Mouse (Mus musculus): ENCODE results near the gene St5. TPM values are rescaled to one million over a fixed set of nuclear protein-coding genes. Genes with fewer than 3 reads are reported as not detected.

Gene St5
- polyA plus RNA-seq, 1 experiment from 2014 or later: 46.3 TPM

GRCm38 (mm10) chr7:109694576-109695338, 8.6 kb downstream of the St5 start:
- ATAC-seq (ENCODE audit: insufficient number of reproducible peaks, low FRiP score, low TSS enrichment, low read depth): no peak
- H3K4me3 ChIP-seq: no peak overlapping the region
- no peaks in the 10 kb centered on the region for H3K36me3 ChIP-seq
- no peaks in the 10 kb centered on the region for H3K9me3 ChIP-seq
- no peaks in the 10 kb centered on the region for H3K27me3 ChIP-seq
- WGBS: 78% methylated on average over 13 of the region's 13 CpGs
- H3K4me2 ChIP-seq: no peak overlapping the region
- no peaks in the 10 kb centered on the region for H3K4me1 ChIP-seq
- H3K9ac ChIP-seq: no peak overlapping the region
- no peak overlapping the region for H3K27ac ChIP-seq

- no peaks in the 10 kb centered on the region for H3K27me3 ChIP-seq
- no peaks in the 10 kb centered on the region for H3K9me3 ChIP-seq
- H3K4me2 ChIP-seq: no peak overlapping the region
- H3K27ac ChIP-seq: no peak overlapping the region
- no peaks in the 10 kb centered on the region for H3K4me1 ChIP-seq
- H3K4me3 ChIP-seq: no peak overlapping the region
- no peaks in the 10 kb centered on the region for H3K36me3 ChIP-seq
- WGBS: 85% methylated on average over 5 of the region's 5 CpGs
- H3K9ac ChIP-seq: no peak overlapping the region
- no peak for ATAC-seq (ENCODE audit: insufficient number of reproducible peaks, low FRiP score, low TSS enrichment, low read depth)
Measured at GRCm38 (mm10) chr7:109690961-109691360, 12.4 kb downstream of the St5 start.

- Histone ChIP-seq H3K4me1 (no peaks in the 10 kb centered on the region), H3K27ac (no peak overlapping the region), H3K4me2 (no peak overlapping the region), H3K36me3 (no peaks in the 10 kb centered on the region), H3K4me3 (no peak overlapping the region), H3K27me3 (no peaks in the 10 kb centered on the region), H3K9me3 (no peaks in the 10 kb centered on the region), H3K9ac (no peak overlapping the region)
- 88% methylated on average over 3 of the region's 3 CpGs for WGBS
- no peak for ATAC-seq (ENCODE audit: insufficient number of reproducible peaks, low FRiP score, low TSS enrichment, low read depth)
Measured at GRCm38 (mm10) chr7:109690101-109690500, 13.3 kb downstream of the St5 start.

- Histone ChIP-seq H3K9ac (no peak overlapping the region), H3K4me3 (no peak overlapping the region), H3K4me1 (no peaks in the 10 kb centered on the region), H3K4me2 (no peak overlapping the region), H3K36me3 (no peaks in the 10 kb centered on the region), H3K9me3 (no peaks in the 10 kb centered on the region), H3K27ac (no peak overlapping the region), H3K27me3 (no peaks in the 10 kb centered on the region)
- WGBS: 42% methylated on average over 9 of the region's 9 CpGs
- ATAC-seq (ENCODE audit: insufficient number of reproducible peaks, low FRiP score, low TSS enrichment, low read depth): no peak
Measured at GRCm38 (mm10) chr7:109686585-109687128, 16.7 kb downstream of the St5 start.

- no peaks in the 10 kb centered on the region for H3K4me1 ChIP-seq
- no peak overlapping the region for H3K9ac ChIP-seq
- H3K4me3 ChIP-seq: no peak overlapping the region
- no peak for ATAC-seq (ENCODE audit: insufficient number of reproducible peaks, low FRiP score, low TSS enrichment, low read depth)
- WGBS: 91% methylated on average over 1 of the region's 1 CpGs
- H3K27me3 ChIP-seq: no peaks in the 10 kb centered on the region
- H3K9me3 ChIP-seq: no peaks in the 10 kb centered on the region
- H3K27ac ChIP-seq: no peak overlapping the region
- H3K36me3 ChIP-seq: no peaks in the 10 kb centered on the region
- no peak overlapping the region for H3K4me2 ChIP-seq
Measured at GRCm38 (mm10) chr7:109680879-109681278, 22.5 kb downstream of the St5 start.

GRCm38 (mm10) chr7:109680284-109680683, 23.1 kb downstream of the St5 start:
- Histone ChIP-seq H3K4me1 (no peaks in the 10 kb centered on the region), H3K27ac (no peak overlapping the region), H3K9ac (no peak overlapping the region), H3K4me2 (no peak overlapping the region), H3K9me3 (no peaks in the 10 kb centered on the region), H3K4me3 (no peak overlapping the region), H3K36me3 (no peaks in the 10 kb centered on the region), H3K27me3 (no peaks in the 10 kb centered on the region)
- 92% methylated on average over 2 of the region's 2 CpGs for WGBS
- no peak for ATAC-seq (ENCODE audit: insufficient number of reproducible peaks, low FRiP score, low TSS enrichment, low read depth)

- H3K27ac ChIP-seq: no peak overlapping the region
Measured at GRCm38 (mm10) chr7:109674944-109675628, 28.3 kb downstream of the St5 start.

GRCm38 (mm10) chr7:109671581-109672471, 31.6 kb downstream of the St5 start:
- Histone ChIP-seq H3K4me2 (peak overlapping the region; percentile 66), H3K27me3 (no peaks in the 10 kb centered on the region), H3K4me3 (peak overlapping the region; percentile 74), H3K4me1 (peaks cover 15% of the 10 kb centered on the region), H3K9ac (peak overlapping the region; percentile 79), H3K27ac (peak overlapping the region; percentile 98), H3K9me3 (no peaks in the 10 kb centered on the region), H3K36me3 (no peaks in the 10 kb centered on the region)
- peak; percentile 97 for ATAC-seq (ENCODE audit: insufficient number of reproducible peaks, low FRiP score, low TSS enrichment, low read depth)
- under 1% methylated on average over 40 of the region's 44 CpGs for WGBS

More at GRCm38 (mm10) chr7:109674944-109675628, 28.3 kb downstream of the St5 start:
- no peak overlapping the region for H3K4me3 ChIP-seq
- no peaks in the 10 kb centered on the region for H3K27me3 ChIP-seq
- ATAC-seq (ENCODE audit: insufficient number of reproducible peaks, low FRiP score, low TSS enrichment, low read depth): no peak
- no peak overlapping the region for H3K9ac ChIP-seq
- H3K4me2 ChIP-seq: no peak overlapping the region
- H3K36me3 ChIP-seq: no peaks in the 10 kb centered on the region
- 54% methylated on average over 4 of the region's 4 CpGs for WGBS
- H3K9me3 ChIP-seq: no peaks in the 10 kb centered on the region
- H3K4me1 ChIP-seq: peaks cover 8% of the 10 kb centered on the region

- no peaks in the 10 kb centered on the region for H3K36me3 ChIP-seq
- H3K4me3 ChIP-seq: peak overlapping the region; percentile 7; the same call in 1 of the 2 replicates
- H3K9ac ChIP-seq: no peak overlapping the region
- ATAC-seq (ENCODE audit: insufficient number of reproducible peaks, low FRiP score, low TSS enrichment, low read depth): no peak
- no peaks in the 10 kb centered on the region for H3K27me3 ChIP-seq
- no peak overlapping the region for H3K27ac ChIP-seq
- H3K9me3 ChIP-seq: no peaks in the 10 kb centered on the region
- H3K4me2 ChIP-seq: peak overlapping the region; percentile 34
- H3K4me1 ChIP-seq: peaks cover 15% of the 10 kb centered on the region
- 62% methylated on average over 5 of the region's 5 CpGs for WGBS
Measured at GRCm38 (mm10) chr7:109669426-109670170, 33.8 kb downstream of the St5 start.

- Histone ChIP-seq H3K36me3 (no peaks in the 10 kb centered on the region), H3K27me3 (no peaks in the 10 kb centered on the region), H3K4me1 (peaks cover 9% of the 10 kb centered on the region), H3K9ac (no peak overlapping the region), H3K4me2 (no peak overlapping the region), H3K4me3 (no peak overlapping the region), H3K9me3 (no peaks in the 10 kb centered on the region), H3K27ac (no peak overlapping the region)
- WGBS: 84% methylated on average over 5 of the region's 5 CpGs
- ATAC-seq (ENCODE audit: insufficient number of reproducible peaks, low FRiP score, low TSS enrichment, low read depth): no peak
Measured at GRCm38 (mm10) chr7:109666664-109667063, 36.7 kb downstream of the St5 start.

GRCm38 (mm10) chr7:109662626-109663025, 40.8 kb downstream of the St5 start:
- 64% methylated on average over 4 of the region's 4 CpGs for WGBS

More at GRCm38 (mm10) chr7:109662626-109663025, 40.8 kb downstream of the St5 start:
- H3K4me3 ChIP-seq: no peak overlapping the region
- no peak overlapping the region for H3K4me2 ChIP-seq
- no peaks in the 10 kb centered on the region for H3K4me1 ChIP-seq
- H3K36me3 ChIP-seq: no peaks in the 10 kb centered on the region
- no peak for ATAC-seq (ENCODE audit: insufficient number of reproducible peaks, low FRiP score, low TSS enrichment, low read depth)
- H3K27ac ChIP-seq: no peak overlapping the region
- H3K9ac ChIP-seq: no peak overlapping the region
- no peaks in the 10 kb centered on the region for H3K9me3 ChIP-seq
- no peaks in the 10 kb centered on the region for H3K27me3 ChIP-seq

Measured in limb, embryonic 15.5 days (tissue).